Mouse (Mus musculus) liver, embryonic 15.5 days (tissue): ENCODE results near the gene Ptgis. TPM values are rescaled to one million over a fixed set of nuclear protein-coding genes. Genes with fewer than 3 reads are reported as not detected.

Experiments used
- ATAC-seq: fragments of 200-750 bp; cut with Nextera tagmentation; 2 replicates; pipeline ENCODE4 v1.8.0; 2017; ENCODE audit warnings: moderate number of reproducible peaks, mild to moderate bottlenecking, moderate library complexity; ENCODE audit not compliant: insufficient read depth
- H3K27ac ChIP-seq: fragments of 300-500 bp; sonication (generic); replicated peaks from 2 replicates; pipeline ENCODE4 v1.5.1; 2015; ENCODE audit warnings: mild to moderate bottlenecking, inconsistent platforms
- H3K27me3 ChIP-seq: fragments of 300-500 bp; sonication (generic); 2 replicates; pipeline ENCODE4 v1.6.1; 2015; ENCODE audit warnings: mild to moderate bottlenecking, inconsistent platforms
- H3K36me3 ChIP-seq: fragments of 300-500 bp; sonication (generic); replicated peaks from 2 replicates; pipeline ENCODE4 v1.6.1; 2015; ENCODE audit warnings: moderate library complexity, mild to moderate bottlenecking, inconsistent platforms
- H3K4me1 ChIP-seq: fragments of 300-500 bp; sonication (generic); replicated peaks from 2 replicates; pipeline ENCODE4 v1.6.1; 2015; ENCODE audit warnings: inconsistent platforms
- H3K4me2 ChIP-seq: fragments of 300-500 bp; sonication (generic); 2 replicates; pipeline ENCODE4 v1.6.1; 2015; ENCODE audit warnings: moderate library complexity, mild to moderate bottlenecking, inconsistent platforms
- H3K4me3 ChIP-seq: fragments of 300-500 bp; sonication (generic); replicated peaks from 2 replicates; pipeline ENCODE4 v1.5.1; 2015; ENCODE audit warnings: mild to moderate bottlenecking, inconsistent platforms
- H3K9ac ChIP-seq: fragments of 300-500 bp; sonication (generic); 2 replicates; pipeline ENCODE4 v1.6.1; 2015; ENCODE audit warnings: moderate library complexity, mild to moderate bottlenecking, inconsistent platforms
- H3K9me3 ChIP-seq: fragments of 300-500 bp; sonication (generic); replicated peaks from 2 replicates; pipeline ENCODE4 v1.6.1; 2016; ENCODE audit warnings: inconsistent platforms
- WGBS: fragments of 180-500 bp; shearing (Covaris S2); methylation state at CpG from one replicate; pipeline ENCODE4 v1.1.7; 2015; ENCODE audit warnings: mixed read lengths; ENCODE audit not compliant: insufficient replicate concordance; 5-methylcytosine and 5-hydroxymethylcytosine counted together
- polyA plus RNA-seq: library from polyadenylated mRNA; unstranded; fragments of >200 nt; fragmentation: Nextera tagmentation; extraction: Ambion mirVana; gene quantifications from 2 replicates; pipeline ENCODE4 v1.2.1, GENCODE M21; 2015

Ptgis gene
- polyA plus RNA-seq, 1 experiment from 2014 or later: 1.3 TPM

GRCm38 (mm10) chr2:167273206-167273740, 32.9 kb upstream of the Ptgis start:
- Histone ChIP-seq H3K27ac (no peak overlapping the region), H3K9me3 (no peaks in the 10 kb centered on the region), H3K4me2 (no peak overlapping the region), H3K4me1 (no peaks in the 10 kb centered on the region), H3K4me3 (no peak overlapping the region), H3K9ac (no peak overlapping the region), H3K27me3 (no peaks in the 10 kb centered on the region), H3K36me3 (no peaks in the 10 kb centered on the region)
- no peak for ATAC-seq
- 59% methylated on average over 13 of the region's 13 CpGs for WGBS

GRCm38 (mm10) chr2:167272706-167273105, 32.3 kb upstream of the Ptgis start:
- H3K9ac ChIP-seq: no peak overlapping the region
- no peaks in the 10 kb centered on the region for H3K36me3 ChIP-seq
- no peak for ATAC-seq
- no peaks in the 10 kb centered on the region for H3K4me1 ChIP-seq
- no peak overlapping the region for H3K4me3 ChIP-seq
- WGBS: 62% methylated on average over 3 of the region's 3 CpGs
- H3K4me2 ChIP-seq: no peak overlapping the region
- no peaks in the 10 kb centered on the region for H3K9me3 ChIP-seq
- H3K27ac ChIP-seq: no peak overlapping the region
- no peaks in the 10 kb centered on the region for H3K27me3 ChIP-seq

GRCm38 (mm10) chr2:167271121-167271521, 30.7 kb upstream of the Ptgis start:
- ATAC-seq: no peak
- H3K36me3 ChIP-seq: no peaks in the 10 kb centered on the region

GRCm38 (mm10) chr2:167270496-167270895, 30.1 kb upstream of the Ptgis start:
- no peaks in the 10 kb centered on the region for H3K9me3 ChIP-seq
- 57% methylated on average over 3 of the region's 3 CpGs for WGBS
- no peaks in the 10 kb centered on the region for H3K4me1 ChIP-seq
- no peak for ATAC-seq
- H3K36me3 ChIP-seq: no peaks in the 10 kb centered on the region
- no peak overlapping the region for H3K27ac ChIP-seq
- H3K4me3 ChIP-seq: no peak overlapping the region
- H3K27me3 ChIP-seq: no peaks in the 10 kb centered on the region
- no peak overlapping the region for H3K4me2 ChIP-seq
- H3K9ac ChIP-seq: no peak overlapping the region

More at GRCm38 (mm10) chr2:167271121-167271521, 30.7 kb upstream of the Ptgis start:
- Histone ChIP-seq H3K4me1 (no peaks in the 10 kb centered on the region), H3K9ac (no peak overlapping the region), H3K4me2 (no peak overlapping the region), H3K9me3 (no peaks in the 10 kb centered on the region), H3K4me3 (no peak overlapping the region), H3K27me3 (no peaks in the 10 kb centered on the region), H3K27ac (no peak overlapping the region)
- WGBS: 48% methylated on average over 9 of the region's 9 CpGs

GRCm38 (mm10) chr2:167268721-167269120, 28.3 kb upstream of the Ptgis start:
- Histone ChIP-seq H3K27ac (no peak overlapping the region), H3K4me3 (no peak overlapping the region), H3K36me3 (no peaks in the 10 kb centered on the region), H3K27me3 (no peaks in the 10 kb centered on the region), H3K9me3 (no peaks in the 10 kb centered on the region), H3K9ac (no peak overlapping the region), H3K4me2 (no peak overlapping the region), H3K4me1 (no peaks in the 10 kb centered on the region)
- ATAC-seq: no peak
- 68% methylated on average over 1 of the region's 1 CpGs for WGBS

- no peaks in the 10 kb centered on the region for H3K36me3 ChIP-seq
- H3K27ac ChIP-seq: no peak overlapping the region
- WGBS: 72% methylated on average over 8 of the region's 8 CpGs
- H3K4me2 ChIP-seq: no peak overlapping the region
- H3K4me1 ChIP-seq: no peaks in the 10 kb centered on the region
- no peak for ATAC-seq
- no peaks in the 10 kb centered on the region for H3K9me3 ChIP-seq
- no peak overlapping the region for H3K9ac ChIP-seq
- no peak overlapping the region for H3K4me3 ChIP-seq
- H3K27me3 ChIP-seq: no peaks in the 10 kb centered on the region
Measured at GRCm38 (mm10) chr2:167268411-167268690, 27.9 kb upstream of the Ptgis start.

- WGBS: 62% methylated on average over 14 of the region's 14 CpGs
- H3K4me1 ChIP-seq: no peaks in the 10 kb centered on the region
- H3K4me3 ChIP-seq: no peak overlapping the region
- H3K36me3 ChIP-seq: no peaks in the 10 kb centered on the region
- ATAC-seq: no peak
- H3K9ac ChIP-seq: no peak overlapping the region
- no peaks in the 10 kb centered on the region for H3K9me3 ChIP-seq
- no peak overlapping the region for H3K4me2 ChIP-seq
- H3K27ac ChIP-seq: no peak overlapping the region
- no peaks in the 10 kb centered on the region for H3K27me3 ChIP-seq
Measured at GRCm38 (mm10) chr2:167267531-167268410, 27.4 kb upstream of the Ptgis start.

- H3K4me1 ChIP-seq: no peaks in the 10 kb centered on the region
- 63% methylated on average over 10 of the region's 10 CpGs for WGBS
- ATAC-seq: no peak
Measured at GRCm38 (mm10) chr2:167266231-167266630, 25.8 kb upstream of the Ptgis start.

GRCm38 (mm10) chr2:167265806-167266205, 25.4 kb upstream of the Ptgis start:
- H3K9ac ChIP-seq: no peak overlapping the region
- H3K36me3 ChIP-seq: no peaks in the 10 kb centered on the region
- no peaks in the 10 kb centered on the region for H3K27me3 ChIP-seq
- H3K4me1 ChIP-seq: no peaks in the 10 kb centered on the region
- H3K4me3 ChIP-seq: no peak overlapping the region
- no peak overlapping the region for H3K27ac ChIP-seq
- no peak overlapping the region for H3K4me2 ChIP-seq
- no peak for ATAC-seq
- H3K9me3 ChIP-seq: no peaks in the 10 kb centered on the region
- WGBS: 31% methylated on average over 5 of the region's 5 CpGs

More at GRCm38 (mm10) chr2:167266231-167266630, 25.8 kb upstream of the Ptgis start:
- Histone ChIP-seq H3K9me3 (no peaks in the 10 kb centered on the region), H3K27me3 (no peaks in the 10 kb centered on the region), H3K27ac (no peak overlapping the region), H3K4me2 (no peak overlapping the region), H3K36me3 (no peaks in the 10 kb centered on the region), H3K4me3 (no peak overlapping the region), H3K9ac (no peak overlapping the region)

- Histone ChIP-seq H3K9me3 (no peaks in the 10 kb centered on the region), H3K4me2 (no peak overlapping the region), H3K4me1 (no peaks in the 10 kb centered on the region), H3K4me3 (no peak overlapping the region), H3K27ac (no peak overlapping the region), H3K27me3 (no peaks in the 10 kb centered on the region), H3K9ac (no peak overlapping the region), H3K36me3 (no peaks in the 10 kb centered on the region)
- no peak for ATAC-seq
- WGBS: 70% methylated on average over 2 of the region's 2 CpGs
Measured at GRCm38 (mm10) chr2:167265021-167265420, 24.6 kb upstream of the Ptgis start.

GRCm38 (mm10) chr2:167263931-167264330, 23.5 kb upstream of the Ptgis start:
- no peak overlapping the region for H3K4me3 ChIP-seq
- H3K4me1 ChIP-seq: no peaks in the 10 kb centered on the region
- no peaks in the 10 kb centered on the region for H3K27me3 ChIP-seq
- H3K4me2 ChIP-seq: no peak overlapping the region
- no peaks in the 10 kb centered on the region for H3K36me3 ChIP-seq
- H3K27ac ChIP-seq: no peak overlapping the region
- no peak overlapping the region for H3K9ac ChIP-seq
- H3K9me3 ChIP-seq: no peaks in the 10 kb centered on the region
- no peak for ATAC-seq
- whole genome bisulfite sequencing: 71% methylated on average over 11 of the region's 11 CpGs
